Comparison of ENCODE assay signal across 1 mouse cellular context in genomic region chr7:45460377-45460776, GRCm38 (mm10).
TF ChIP-seq lines count a peak whose summit lies in the region.

No protein-coding gene starts in this region.

TF ChIP-seq in MEL, 35 proteins besides CTCF, POLR2A, EP300 and RAD21 (continued from another document):
- TF ChIP-seq POLR2AphosphoS5 (IDR thresholded peaks at IDR 0.05; ENCODE audit: borderline replicate concordance, low read depth, low read length) (no peak), ZMIZ1 (IDR thresholded peaks at IDR 0.05; ENCODE audit: low read depth, low read length) (no peak), KAT2A (conservative IDR thresholded peaks at IDR 0.05; ENCODE audit: low read depth, low read length) (no peak), BHLHE40 (IDR thresholded peaks at IDR 0.05; ENCODE audit: borderline replicate concordance, low read depth, low read length) (no peak), ZNF384 (IDR thresholded peaks at IDR 0.05; ENCODE audit: low read depth, low read length) (no peak), UBTF (IDR thresholded peaks at IDR 0.05; ENCODE audit: borderline replicate concordance, insufficient read depth, low read depth, low read length) (no peak), NRF1 (IDR thresholded peaks at IDR 0.05; ENCODE audit: insufficient read depth, low read depth, low read length, poor library complexity, severe bottlenecking) (no peak)
